Mouse (Mus musculus) bone marrow macrophage, adult 2 months (primary cell): ENCODE results near the gene Txnrd1.

Experiments
- CTCF ChIP-seq: IDR thresholded peaks from 2 replicates; pipeline ENCODE4 v1.5.1; 2012; ENCODE audit warnings: low read depth, mild to moderate bottlenecking, low read length, moderate library complexity
- POLR2A ChIP-seq: IDR thresholded peaks from 2 replicates; pipeline ENCODE4 v1.6.1; 2012; ENCODE audit warnings: mild to moderate bottlenecking, low read depth, low read length, borderline replicate concordance

DNA sequence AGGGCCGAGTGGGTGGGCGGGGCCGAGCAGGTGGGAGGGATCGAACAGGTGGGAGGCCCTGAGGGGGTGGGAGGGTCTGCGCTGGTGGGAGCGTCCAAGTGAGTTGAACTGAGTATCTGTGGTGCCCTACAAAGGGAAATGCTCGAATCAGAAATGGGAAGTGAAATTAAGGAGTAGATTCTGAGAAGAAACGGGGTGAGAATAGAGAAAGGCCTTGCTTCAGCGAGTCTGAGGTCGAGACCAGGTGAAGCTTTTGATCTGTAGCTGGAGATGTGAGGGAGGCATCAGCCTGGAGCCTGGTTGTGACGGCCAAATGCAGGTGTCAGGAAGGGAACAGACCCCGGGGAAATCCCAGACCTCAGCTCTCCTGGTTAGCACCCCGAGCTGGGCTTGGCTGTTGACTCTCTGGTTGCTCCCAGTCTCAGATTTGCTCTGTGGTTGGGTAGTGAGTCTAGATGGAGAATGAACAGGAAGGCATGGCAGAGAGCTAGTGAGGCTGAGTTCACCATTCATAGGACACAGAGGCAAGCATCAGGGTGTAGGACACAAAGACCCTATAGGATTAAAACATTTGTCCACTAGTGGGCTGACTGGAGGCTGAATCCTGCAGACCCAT is 101.4 kb downstream of the Txnrd1 start:
- TF ChIP-seq POLR2A: no peak
- TF ChIP-seq CTCF: no peak
